Mouse (Mus musculus): ENCODE data around the gene Gm34653.

Gm34653 gene

DNA sequence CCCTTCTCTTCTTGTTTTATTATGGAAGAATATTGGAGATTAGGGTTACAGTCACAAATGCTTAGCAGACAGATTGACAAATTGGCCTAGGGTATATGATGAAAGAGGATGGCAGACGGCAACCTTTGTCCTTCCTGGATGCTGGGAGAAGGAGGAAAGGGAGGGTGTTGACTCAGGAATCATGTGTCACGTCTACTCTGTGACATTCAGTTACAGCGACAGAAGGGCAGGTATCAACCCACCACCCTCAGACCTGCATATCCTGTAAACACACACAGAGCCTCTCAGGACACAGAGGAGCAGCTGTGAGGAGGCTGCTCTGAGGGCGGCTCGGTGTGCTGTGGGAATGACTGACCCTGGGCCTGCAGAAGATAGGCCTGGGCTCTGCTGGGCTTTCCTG lies 50.4 kb downstream of the Gm34653 start:
- DNase-seq (ENCODE audit: low read depth, low spot score): no peak

GRCm38 (mm10) chr2:34884186-34884585 lies 51.4 kb downstream of the Gm34653 start:
- DNase-seq (ENCODE audit: low read depth, low spot score): no peak

Data from CD4-positive helper T cell, adult 2 months (primary cell).